Mouse (Mus musculus) heart, postnatal 0 days (tissue): ENCODE measurements around the gene Prss28. TPM values are rescaled to one million over a fixed set of nuclear protein-coding genes. Genes with fewer than 3 reads are reported as not detected.

Experiments
- ATAC-seq: fragments of 200-750 bp; cut with Nextera tagmentation; 2 replicates; pipeline ENCODE4 v1.8.0; 2017; ENCODE audit warnings: low read depth, moderate number of reproducible peaks, moderate library complexity; ENCODE audit not compliant: insufficient read depth
- DNase-seq: peaks from one replicate; pipeline ENCODE4 v3.0.0-alpha.2; 2016; ENCODE audit warnings: low spot score
- H3K27ac ChIP-seq: fragments of 300-500 bp; sonication (generic); 2 replicates; pipeline ENCODE4 v1.5.1; 2014; ENCODE audit warnings: low read depth, mild to moderate bottlenecking
- H3K27me3 ChIP-seq: fragments of 300-500 bp; sonication (generic); 2 replicates; pipeline ENCODE4 v1.6.1; 2014; ENCODE audit warnings: low read length, mixed read lengths; ENCODE audit not compliant: control insufficient read depth, insufficient read depth
- H3K36me3 ChIP-seq: fragments of 300-500 bp; sonication (generic); replicated peaks from 2 replicates; pipeline ENCODE4 v1.6.1; 2014; ENCODE audit warnings: low read length, mixed read lengths; ENCODE audit not compliant: control insufficient read depth, insufficient read depth
- H3K4me1 ChIP-seq: fragments of 300-500 bp; sonication (generic); 2 replicates; pipeline ENCODE4 v1.6.1; 2014; ENCODE audit warnings: antibody characterized with exemption; ENCODE audit not compliant: control insufficient read depth, insufficient read depth
- H3K4me2 ChIP-seq: fragments of 300-500 bp; sonication (generic); 2 replicates; pipeline ENCODE4 v1.6.1; 2014; ENCODE audit warnings: low read depth, mild to moderate bottlenecking, low read length, moderate library complexity
- H3K4me3 ChIP-seq: fragments of 300-500 bp; sonication (generic); 2 replicates; pipeline ENCODE4 v1.5.1; 2014; ENCODE audit warnings: low read depth, low read length
- H3K9ac ChIP-seq: fragments of 300-500 bp; sonication (generic); replicated peaks from 2 replicates; pipeline ENCODE4 v1.6.1; 2014; ENCODE audit warnings: low read depth, low read length, mixed read lengths
- H3K9me3 ChIP-seq: fragments of 300-500 bp; sonication (generic); replicated peaks from 2 replicates; pipeline ENCODE4 v1.6.1; 2016; ENCODE audit warnings: low read length; ENCODE audit not compliant: control insufficient read depth
- CTCF ChIP-seq: IDR thresholded peaks from 2 replicates; pipeline ENCODE4 v1.5.1; 2016; ENCODE audit warnings: antibody characterized with exemption, control low read depth, low read depth
- EP300 ChIP-seq: IDR thresholded peaks from 2 replicates; pipeline ENCODE4 v1.6.1; 2016; ENCODE audit warnings: antibody characterized with exemption, low read depth
- WGBS: fragments of 180-500 bp; shearing (Covaris S2); extraction: QIAGEN DNeasy Blood & Tissue Kit; methylation state at CpG from one replicate; pipeline ENCODE4 v1.1.7; 2014; 5-methylcytosine and 5-hydroxymethylcytosine counted together
- polyA plus RNA-seq: library from polyadenylated mRNA; unstranded; fragments of >200 nt; fragmentation: Nextera tagmentation; extraction: Ambion mirVana; gene quantifications from 2 replicates; pipeline ENCODE4 v1.2.1, GENCODE M21; 2015
- total RNA-seq: library from RNA; depleted of rRNA; stranded (reverse); fragments of >200 nt; gene quantifications from 2 replicates; pipeline ENCODE4 v1.2.3, GENCODE M21; 2014; ENCODE audit warnings: low replicate concordance

Prss28 gene
- total and polyA plus RNA-seq, 2 experiments from 2014 or later, result not detected

- Histone ChIP-seq H3K27me3 (no peaks in the 10 kb centered on the region), H3K27ac (peak overlapping the region; percentile 99), H3K36me3 (peaks cover 7% of the 10 kb centered on the region), H3K4me1 (peaks cover 22% of the 10 kb centered on the region), H3K9ac (peak overlapping the region; percentile 98), H3K4me2 (peak overlapping the region; percentile 88), H3K9me3 (no peaks in the 10 kb centered on the region), H3K4me3 (peak overlapping the region; percentile 96)
- DNase-seq (peak; percentile 89), ATAC-seq (peak; percentile 85)
- no peak; the same call in none of the 2 replicates for TF ChIP-seq EP300
- TF ChIP-seq CTCF, result peak; percentile 69
- WGBS, result under 1% methylated on average over 44 of the region's 45 CpGs
These were observed 34.5 kb upstream of the Prss28 start for GRCm38 (mm10) chr17:25273706-25274501.

- 84% methylated on average over 9 of the region's 9 CpGs for WGBS
- peaks cover 22% of the 10 kb centered on the region for H3K4me1 ChIP-seq
- DNase-seq (no peak), ATAC-seq (no peak)
- no peaks in the 10 kb centered on the region for H3K9me3 ChIP-seq
- H3K36me3 ChIP-seq, result no peaks in the 10 kb centered on the region
- H3K27me3 ChIP-seq, result no peaks in the 10 kb centered on the region
- H3K27ac ChIP-seq, result peak within 1 kb of the TSS; percentile 99
- peak within 1 kb of the TSS; percentile 88 for H3K4me2 ChIP-seq
- TF ChIP-seq EP300 (no peak), CTCF (no peak)
- H3K9ac ChIP-seq, result peak within 1 kb of the TSS; percentile 98
- peak within 1 kb of the TSS; percentile 96 for H3K4me3 ChIP-seq
These were observed 33.7 kb upstream of the Prss28 start, which contains the start of gene Ube2i for GRCm38 (mm10) chr17:25274571-25275346. Gene Ube2i (minus strand): TSS chr17:25274622.

- Histone ChIP-seq H3K9me3 (no peaks in the 10 kb centered on the region), H3K4me3 (no peak overlapping the region), H3K9ac (no peak overlapping the region), H3K27me3 (no peaks in the 10 kb centered on the region), H3K4me2 (no peak overlapping the region), H3K27ac (no peak overlapping the region), H3K4me1 (peaks cover 16% of the 10 kb centered on the region), H3K36me3 (no peaks in the 10 kb centered on the region)
- 93% methylated on average over 3 of the region's 3 CpGs for WGBS
- TF ChIP-seq EP300 (no peak), CTCF (no peak)
- DNase-seq (no peak), ATAC-seq (no peak)
These were observed 32.6 kb upstream of the Prss28 start for GRCm38 (mm10) chr17:25275833-25276232.

- Histone ChIP-seq H3K27me3 (no peaks in the 10 kb centered on the region), H3K9ac (no peak overlapping the region), H3K4me1 (no peaks in the 10 kb centered on the region), H3K27ac (no peak overlapping the region), H3K4me3 (no peak overlapping the region), H3K36me3 (no peaks in the 10 kb centered on the region), H3K4me2 (no peak overlapping the region), H3K9me3 (0 out of 2 replicates have a peak, but pooled peaks cover 5% of the 10 kb centered on the region)
- no peak for DNase-seq
- WGBS, result 22% methylated on average over 11 of the region's 11 CpGs
- ATAC-seq, result peak; percentile 17; the same call in 1 of the 2 replicates
- no peak for TF ChIP-seq EP300
- TF ChIP-seq CTCF, result no peak
These were observed 26.3 kb upstream of the Prss28 start for GRCm38 (mm10) chr17:25282133-25282532.

GRCm38 (mm10) chr17:25285033-25285432, 23.4 kb upstream of the Prss28 start:
- peak; percentile 61 for DNase-seq
- H3K27ac ChIP-seq, result no peak overlapping the region
- H3K9me3 ChIP-seq, result 0 out of 2 replicates have a peak, but pooled peaks cover 5% of the 10 kb centered on the region
- TF ChIP-seq CTCF (peak; percentile 94), EP300 (no peak)
- no peak overlapping the region for H3K9ac ChIP-seq
- no peaks in the 10 kb centered on the region for H3K36me3 ChIP-seq
- H3K4me2 ChIP-seq, result no peak overlapping the region
- no peaks in the 10 kb centered on the region for H3K27me3 ChIP-seq
- WGBS, result 12% methylated on average over 3 of the region's 3 CpGs
- H3K4me1 ChIP-seq, result no peaks in the 10 kb centered on the region
- ATAC-seq, result no peak
- H3K4me3 ChIP-seq, result no peak overlapping the region
